Mouse (Mus musculus) heart, adult 2 months (tissue): ENCODE measurements around the gene Sema4c.

ENCODE experiments used
- CTCF ChIP-seq: fragments of 200-600 bp; IDR thresholded peaks from 2 replicates; pipeline ENCODE4 v1.8.1; 2022; ENCODE audit warnings: antibody characterized with exemption, mild to moderate bottlenecking, moderate library complexity
- POLR2A ChIP-seq: fragments of 200-500 bp; IDR thresholded peaks from 2 replicates; pipeline ENCODE4 v1.6.1; 2011; ENCODE audit warnings: mild to moderate bottlenecking, low read depth, low read length, control low read depth; ENCODE audit not compliant: insufficient read depth

DNA sequence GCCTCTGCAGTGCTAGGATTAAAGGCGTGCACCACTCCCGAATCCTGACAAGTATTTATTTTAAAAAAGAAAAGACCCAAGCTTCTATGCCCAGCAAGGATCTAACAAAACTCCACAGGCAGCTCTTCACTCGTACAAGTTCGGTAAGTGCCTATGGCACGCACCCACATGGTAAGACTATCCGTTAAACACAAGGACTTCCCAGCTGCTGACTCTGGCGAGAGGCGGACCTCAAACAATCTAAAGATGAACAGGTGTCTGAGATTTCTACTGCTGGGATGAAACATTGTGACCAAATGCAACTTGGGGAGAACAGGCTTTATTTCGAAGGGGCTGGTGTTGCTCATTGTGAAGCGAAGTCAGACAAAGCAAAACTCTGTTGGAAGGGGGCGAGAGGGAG lies 18.0 kb downstream of the Sema4c start:
- TF ChIP-seq CTCF (no peak), POLR2A (no peak)
